Mouse (Mus musculus): ENCODE measurements around the gene Gm20696. TPM values are rescaled to one million over a fixed set of nuclear protein-coding genes. Genes with fewer than 3 reads are reported as not detected.

Gene Gm20696
- total RNA-seq, 1 experiment: 0.58 TPM

DNA sequence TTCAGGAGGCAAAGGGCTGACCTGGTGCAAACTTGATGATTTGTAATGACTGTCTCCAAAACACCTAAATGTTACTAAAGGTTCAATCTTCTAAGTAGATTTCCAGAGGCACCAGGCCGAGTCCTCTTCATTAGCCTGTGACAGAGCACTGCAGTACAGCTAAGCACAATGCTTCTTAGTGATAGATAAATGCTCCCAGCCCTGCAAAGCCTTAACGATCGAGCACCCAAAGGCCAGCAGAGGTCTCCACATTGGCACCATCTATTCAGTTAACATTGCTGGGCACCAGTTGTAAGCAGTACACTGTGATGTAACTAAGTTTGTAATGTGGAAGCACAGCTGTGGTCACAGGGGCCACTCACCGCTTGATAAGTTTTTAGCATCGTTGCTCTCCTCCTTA, 22.2 kb downstream of the Gm20696 start:
- in situ Hi-C loops (cut with MboI; ENCODE audit: low sequenced_read_pairs in 2 of 2, unreplicated experiment in 2 of 2): no loop called here
- H3K9me3 ChIP-seq (ENCODE audit: control insufficient read depth, insufficient read depth, low read depth, low read length): no peaks in the 10 kb centered on the region
- no peak overlapping the region for H3K4me3 ChIP-seq (ENCODE audit: insufficient read depth in 1 of 2, low read depth in 1 of 2, low read length in 2 of 2, poor library complexity in 1 of 2, severe bottlenecking in 1 of 2)
- H3K36me3 ChIP-seq (ENCODE audit: control insufficient read depth, insufficient read depth, low read length, poor library complexity, severe bottlenecking): no peaks in the 10 kb centered on the region
- H3K27ac ChIP-seq (ENCODE audit: insufficient read depth, low read depth, low read length, poor library complexity, severe bottlenecking): no peak overlapping the region
- DNase-seq (ENCODE audit: low read depth, low spot score): no peak
- TF ChIP-seq CHD2 (IDR thresholded peaks at IDR 0.05; ENCODE audit: low read depth, low read length) (no peak), ZNF384 (IDR thresholded peaks at IDR 0.05; ENCODE audit: low read depth, low read length) (no peak), ZC3H11A (IDR thresholded peaks at IDR 0.05; ENCODE audit: borderline replicate concordance, low read depth, low read length) (no peak), HCFC1 (IDR thresholded peaks at IDR 0.05; ENCODE audit: borderline replicate concordance, insufficient read depth, low read length) (no peak), MAFK (IDR thresholded peaks at IDR 0.05; ENCODE audit: insufficient read depth, low read depth, low read length) (no peak)
- no peak overlapping the region for H3K9ac ChIP-seq (ENCODE audit: insufficient read depth, low read depth, low read length, poor library complexity, severe bottlenecking)
- H3K4me1 ChIP-seq (ENCODE audit: control insufficient read depth in 2 of 2, insufficient read depth in 2 of 2, low read length in 2 of 2, poor library complexity in 1 of 2): no peaks in the 10 kb centered on the region

DNA sequence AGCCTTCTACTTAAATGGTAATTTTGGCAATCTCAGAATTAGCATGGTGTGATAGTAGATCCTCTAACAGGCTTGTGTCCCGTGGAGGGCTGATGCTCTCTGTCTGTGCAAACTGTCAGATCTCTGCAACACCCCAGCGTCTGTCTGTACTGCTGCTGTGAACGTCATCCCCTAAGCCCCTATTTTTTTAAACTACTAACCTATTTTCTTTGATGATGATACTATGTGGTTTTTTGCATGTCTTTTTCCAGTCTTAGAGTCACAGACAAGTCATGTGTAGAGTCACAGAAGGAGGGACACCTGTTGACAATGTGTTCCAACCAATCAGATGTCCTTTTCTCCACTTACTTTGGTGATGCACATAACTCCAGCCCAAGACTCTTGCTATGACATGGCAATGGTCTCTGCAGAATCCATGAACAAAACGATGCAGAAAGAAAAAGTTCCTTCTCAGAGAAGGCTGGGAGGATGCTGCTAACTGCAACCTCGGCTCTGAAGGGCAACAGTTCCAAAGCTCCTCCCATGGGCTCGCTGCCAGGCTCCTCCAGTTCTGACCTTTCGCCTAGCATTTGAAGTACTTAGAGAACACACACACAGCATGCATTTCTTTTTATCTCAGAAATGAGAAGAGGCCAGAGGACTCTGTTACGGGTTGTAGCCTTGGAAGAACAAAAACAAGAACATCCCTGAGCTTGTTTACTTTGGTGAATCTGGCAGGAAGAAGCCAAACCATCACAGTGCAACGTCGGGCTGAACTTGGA, 23.0 kb downstream of the Gm20696 start:
- in situ Hi-C loops (cut with MboI; ENCODE audit: low sequenced_read_pairs in 2 of 2, unreplicated experiment in 2 of 2): no loop called here
- Histone ChIP-seq H3K36me3 (ENCODE audit: control insufficient read depth, insufficient read depth, low read length, poor library complexity, severe bottlenecking) (no peaks in the 10 kb centered on the region), H3K9me3 (ENCODE audit: control insufficient read depth, insufficient read depth, low read depth, low read length) (no peaks in the 10 kb centered on the region), H3K27ac (ENCODE audit: insufficient read depth, low read depth, low read length, poor library complexity, severe bottlenecking) (no peak overlapping the region), H3K4me3 (ENCODE audit: insufficient read depth in 1 of 2, low read depth in 1 of 2, low read length in 2 of 2, poor library complexity in 1 of 2, severe bottlenecking in 1 of 2) (no peak overlapping the region), H3K4me1 (ENCODE audit: control insufficient read depth in 2 of 2, insufficient read depth in 2 of 2, low read length in 2 of 2, poor library complexity in 1 of 2) (no peaks in the 10 kb centered on the region), H3K9ac (ENCODE audit: insufficient read depth, low read depth, low read length, poor library complexity, severe bottlenecking) (no peak overlapping the region)
- TF ChIP-seq MAFK (IDR thresholded peaks at IDR 0.05; ENCODE audit: insufficient read depth, low read depth, low read length) (no peak), HCFC1 (IDR thresholded peaks at IDR 0.05; ENCODE audit: borderline replicate concordance, insufficient read depth, low read length) (no peak), ZNF384 (IDR thresholded peaks at IDR 0.05; ENCODE audit: low read depth, low read length) (no peak)
- DNase-seq (ENCODE audit: low read depth, low spot score): no peak

DNA sequence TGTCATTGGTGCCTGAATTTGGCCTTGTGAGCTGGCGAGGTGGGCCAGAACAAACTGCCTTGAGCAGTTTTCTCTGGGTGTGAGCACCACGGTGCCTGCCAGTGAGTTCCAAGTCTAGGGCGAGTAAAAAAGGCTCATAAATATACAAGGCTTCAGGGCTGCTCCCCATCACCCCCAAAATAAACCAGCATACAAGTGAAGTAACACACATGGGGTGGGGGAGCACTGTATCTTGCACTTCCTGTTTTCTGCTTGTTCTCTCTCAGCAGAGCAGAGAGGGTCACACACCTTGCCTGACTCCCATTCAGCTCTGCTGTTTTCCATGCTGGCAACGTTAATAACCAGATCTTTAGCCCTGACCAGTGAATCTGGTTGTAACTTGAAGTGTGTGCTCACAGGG, 29.1 kb downstream of the Gm20696 start:
- Histone ChIP-seq H3K4me1 (ENCODE audit: control insufficient read depth in 2 of 2, insufficient read depth in 2 of 2, low read length in 2 of 2, poor library complexity in 1 of 2) (no peaks in the 10 kb centered on the region), H3K27ac (ENCODE audit: insufficient read depth, low read depth, low read length, poor library complexity, severe bottlenecking) (no peak overlapping the region), H3K4me3 (ENCODE audit: insufficient read depth in 1 of 2, low read depth in 1 of 2, low read length in 2 of 2, poor library complexity in 1 of 2, severe bottlenecking in 1 of 2) (no peak overlapping the region), H3K9me3 (ENCODE audit: control insufficient read depth, insufficient read depth, low read depth, low read length) (no peaks in the 10 kb centered on the region), H3K36me3 (ENCODE audit: control insufficient read depth, insufficient read depth, low read length, poor library complexity, severe bottlenecking) (no peaks in the 10 kb centered on the region), H3K9ac (ENCODE audit: insufficient read depth, low read depth, low read length, poor library complexity, severe bottlenecking) (no peak overlapping the region)
- in situ Hi-C loops (cut with MboI; ENCODE audit: low sequenced_read_pairs in 2 of 2, unreplicated experiment in 2 of 2): no loop called here
- no peak for TF ChIP-seq MAFK (IDR thresholded peaks at IDR 0.05; ENCODE audit: insufficient read depth, low read depth, low read length)
- TF ChIP-seq HCFC1 (IDR thresholded peaks at IDR 0.05; ENCODE audit: borderline replicate concordance, insufficient read depth, low read length): no peak
- TF ChIP-seq ZC3H11A (IDR thresholded peaks at IDR 0.05; ENCODE audit: borderline replicate concordance, low read depth, low read length): no peak
- TF ChIP-seq ZNF384 (IDR thresholded peaks at IDR 0.05; ENCODE audit: low read depth, low read length): no peak
- no peak for TF ChIP-seq CHD2 (IDR thresholded peaks at IDR 0.05; ENCODE audit: low read depth, low read length)
- no peak for DNase-seq (ENCODE audit: low read depth, low spot score)

DNA sequence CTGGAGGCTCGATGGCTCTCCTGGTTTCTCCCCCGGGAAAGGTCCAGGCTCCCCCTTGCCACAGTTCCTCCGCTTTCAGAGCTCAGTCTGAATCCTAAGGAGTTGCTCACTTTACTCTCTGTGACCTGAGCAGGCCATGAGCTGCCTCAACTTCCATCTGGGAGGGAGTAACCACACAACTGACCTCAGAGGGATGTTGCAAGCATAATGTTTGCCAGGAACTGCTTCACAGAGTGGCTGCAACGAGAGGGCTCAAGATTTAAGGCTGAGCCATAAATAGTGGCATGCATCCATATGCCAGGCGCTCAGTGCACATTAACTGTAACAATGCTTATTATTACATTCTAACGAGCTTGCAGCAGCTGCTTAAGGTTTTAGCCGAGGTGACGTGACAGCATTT, 29.8 kb downstream of the Gm20696 start:
- Histone ChIP-seq H3K9ac (ENCODE audit: insufficient read depth, low read depth, low read length, poor library complexity, severe bottlenecking) (no peak overlapping the region), H3K36me3 (ENCODE audit: control insufficient read depth, insufficient read depth, low read length, poor library complexity, severe bottlenecking) (no peaks in the 10 kb centered on the region), H3K9me3 (ENCODE audit: control insufficient read depth, insufficient read depth, low read depth, low read length) (no peaks in the 10 kb centered on the region), H3K4me3 (ENCODE audit: insufficient read depth in 1 of 2, low read depth in 1 of 2, low read length in 2 of 2, poor library complexity in 1 of 2, severe bottlenecking in 1 of 2) (no peak overlapping the region), H3K4me1 (ENCODE audit: control insufficient read depth in 2 of 2, insufficient read depth in 2 of 2, low read length in 2 of 2, poor library complexity in 1 of 2) (no peaks in the 10 kb centered on the region), H3K27ac (ENCODE audit: insufficient read depth, low read depth, low read length, poor library complexity, severe bottlenecking) (no peak overlapping the region)
- TF ChIP-seq HCFC1 (IDR thresholded peaks at IDR 0.05; ENCODE audit: borderline replicate concordance, insufficient read depth, low read length) (no peak), ZNF384 (IDR thresholded peaks at IDR 0.05; ENCODE audit: low read depth, low read length) (no peak), CHD2 (IDR thresholded peaks at IDR 0.05; ENCODE audit: low read depth, low read length) (no peak), MAFK (IDR thresholded peaks at IDR 0.05; ENCODE audit: insufficient read depth, low read depth, low read length) (no peak), ZC3H11A (IDR thresholded peaks at IDR 0.05; ENCODE audit: borderline replicate concordance, low read depth, low read length) (no peak)
- no peak for DNase-seq (ENCODE audit: low read depth, low spot score)
- in situ Hi-C loops (cut with MboI; ENCODE audit: low sequenced_read_pairs in 2 of 2, unreplicated experiment in 2 of 2): no loop called here
